Mouse (Mus musculus): ENCODE results near the gene Ssc5d.

- no peak for TF ChIP-seq GATA1 (IDR thresholded peaks at IDR 0.05; ENCODE audit: borderline replicate concordance, low read length)
- no peak for TF ChIP-seq FLI1 (IDR thresholded peaks at IDR 0.05; ENCODE audit: low read length)
Observed at GRCm38 (mm10) chr7:4877226-4877625, 48.4 kb upstream of the Ssc5d start.
